Mouse (Mus musculus) CD4-positive helper T cell, adult 2 months (primary cell): ENCODE results near the gene Epha5.

ENCODE experiments used
- DNase-seq: peaks from one replicate; pipeline ENCODE4 v3.0.0-alpha.2; 2012; ENCODE audit warnings: low read depth, missing footprints, low spot score

Gene Epha5

DNA sequence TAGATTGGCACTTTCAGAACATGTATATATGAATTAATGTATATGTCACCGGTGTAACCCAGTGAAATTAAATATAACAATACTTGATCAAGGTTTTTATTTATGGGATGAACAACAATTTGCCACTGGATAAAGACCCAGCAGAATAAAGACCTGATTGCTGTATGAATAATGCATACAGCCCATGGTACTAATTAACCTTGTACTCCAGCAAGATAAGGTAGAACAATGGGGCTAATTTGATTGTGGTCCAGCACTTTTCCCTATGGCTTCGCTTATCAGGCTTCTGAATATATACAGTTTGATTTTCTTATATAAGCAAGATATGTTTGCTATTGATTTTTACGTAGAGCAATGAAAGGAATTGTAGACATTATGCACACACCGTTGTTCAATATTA is 103.6 kb downstream of the Epha5 start:
- no peak for DNase-seq

DNA sequence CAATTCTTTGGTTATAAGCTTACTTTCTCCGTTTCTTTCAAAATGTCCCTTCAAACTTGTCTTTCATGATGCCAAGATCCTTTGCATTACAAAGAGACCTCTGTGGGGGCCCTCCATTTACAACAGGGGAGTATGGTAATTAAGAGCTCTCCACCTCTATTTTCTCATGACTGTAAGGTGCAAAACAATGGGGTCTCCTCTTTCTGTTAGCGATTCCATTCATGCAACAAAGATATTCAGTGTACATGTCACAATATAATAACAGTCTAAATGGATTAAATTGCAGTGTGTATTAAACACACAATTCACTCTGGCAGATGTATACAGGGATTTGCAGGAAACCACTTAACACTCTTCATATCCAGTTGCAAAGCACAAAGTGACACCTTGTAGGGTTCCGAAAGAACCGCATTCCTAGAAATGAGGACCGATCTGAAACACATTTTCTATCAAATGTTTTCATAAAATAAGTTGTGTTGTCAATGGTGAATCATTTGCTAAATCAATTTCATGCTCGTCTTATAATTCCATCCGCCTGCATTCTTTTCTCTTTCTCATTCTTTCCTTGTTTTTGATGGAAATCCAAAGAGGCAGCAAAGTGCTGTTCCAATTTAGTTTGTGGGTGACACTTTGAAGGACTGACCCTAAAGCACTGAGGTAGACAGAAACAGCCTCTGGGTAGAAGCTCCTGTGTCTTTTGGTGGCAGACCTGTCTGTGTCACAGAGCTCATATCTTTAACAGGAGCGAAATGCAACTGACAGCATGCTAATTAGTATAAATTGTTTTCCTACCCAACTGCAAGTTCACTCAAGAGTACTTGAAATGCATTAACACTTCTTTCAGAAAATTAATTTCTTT is 118.1 kb downstream of the Epha5 start:
- DNase-seq = no peak

DNA sequence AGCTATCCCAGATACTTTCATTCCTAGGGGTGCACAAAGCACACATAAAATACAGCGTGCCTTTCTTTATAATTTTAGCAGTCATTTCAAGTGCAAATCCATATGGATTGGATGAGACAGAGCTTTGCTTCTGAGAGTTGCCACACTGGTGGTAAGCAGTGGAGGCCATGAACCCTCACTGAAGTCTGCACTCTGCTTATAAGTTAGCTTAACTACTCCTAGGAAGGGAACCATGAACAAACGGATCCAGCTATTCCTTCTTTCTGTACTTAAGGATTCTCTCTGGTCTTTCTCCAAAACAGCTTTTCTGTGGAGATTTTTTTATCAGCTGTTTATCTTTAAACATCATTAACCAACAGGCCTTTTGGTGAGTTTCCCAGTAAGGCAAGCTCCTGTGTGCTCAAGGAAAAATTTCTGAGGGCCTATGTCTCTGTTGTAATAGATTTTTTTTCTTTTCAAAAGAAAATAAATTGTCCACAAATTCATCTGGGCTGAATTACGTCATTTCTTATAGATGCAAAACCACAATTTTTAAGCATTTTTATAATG is 127.7 kb downstream of the Epha5 start:
- no peak for DNase-seq

DNA sequence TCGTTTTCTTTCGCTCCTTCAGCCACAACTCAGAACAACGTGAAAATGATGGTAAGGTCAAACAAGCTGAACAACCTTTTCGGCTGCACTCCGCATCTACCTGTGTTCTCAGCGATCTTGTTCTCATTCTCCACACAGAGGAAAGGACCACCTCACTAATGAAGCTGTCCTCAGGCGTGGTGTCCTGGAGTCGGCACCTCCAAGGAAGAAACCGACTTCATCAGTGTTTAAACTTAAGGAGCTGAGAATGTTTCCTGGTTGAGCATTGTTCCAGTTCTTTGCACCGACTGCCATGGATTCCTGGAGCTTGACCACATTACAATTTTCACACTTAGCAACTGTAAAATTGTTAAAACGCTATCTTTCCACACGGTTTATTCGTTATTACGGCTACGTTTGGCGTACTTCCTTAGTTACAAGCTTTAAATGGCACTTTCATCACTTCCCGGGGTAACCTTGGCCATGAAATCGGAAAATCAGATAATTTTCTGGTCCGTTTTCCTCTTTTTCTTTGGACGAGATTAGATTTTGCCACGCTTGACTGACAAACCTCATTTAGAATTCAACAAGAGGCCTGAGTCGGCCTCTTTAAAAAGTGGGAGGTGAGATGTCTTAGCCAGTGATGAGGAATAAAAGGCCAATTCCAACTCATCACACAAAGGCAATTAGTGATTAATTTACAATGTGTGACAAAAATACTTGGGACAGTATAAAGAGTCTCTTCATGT is 135.7 kb downstream of the Epha5 start:
- no peak for DNase-seq

DNA sequence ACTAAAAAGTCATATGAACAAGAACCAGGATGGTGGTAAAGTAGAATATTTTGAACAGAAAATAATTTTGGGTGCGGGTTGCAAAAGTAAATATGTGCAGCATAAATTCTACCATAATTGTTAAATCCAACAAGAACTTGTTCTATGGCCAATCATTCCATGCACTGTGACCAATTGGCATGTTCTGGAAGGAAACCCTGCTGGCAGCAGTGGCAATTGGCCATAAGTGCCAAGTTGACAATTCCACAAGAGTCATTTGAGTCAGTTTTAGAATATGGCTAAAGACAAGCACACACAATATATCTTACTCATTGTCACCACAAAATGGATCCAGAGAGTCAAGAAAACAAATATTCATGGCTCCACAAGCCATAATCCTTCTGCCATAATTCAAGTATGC is 140.2 kb downstream of the Epha5 start:
- DNase-seq = no peak

DNA sequence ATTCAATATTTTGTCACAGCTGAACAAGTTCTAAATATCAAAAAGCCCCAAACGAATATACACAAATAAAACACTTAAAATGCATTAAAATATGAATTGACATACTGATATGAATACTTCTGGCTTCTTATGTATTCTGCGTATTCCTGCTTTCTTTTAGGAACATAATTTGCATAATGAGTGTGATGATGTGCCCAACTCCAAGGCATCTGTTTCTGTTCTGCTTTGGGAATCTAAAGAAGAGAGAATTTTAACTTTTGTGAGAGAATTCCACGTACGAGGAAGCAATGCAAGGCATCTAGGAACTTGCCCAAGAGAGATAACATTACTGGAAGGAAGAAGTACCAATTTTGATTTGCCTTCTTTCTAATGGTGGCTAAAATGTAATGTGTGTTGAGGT is 151.8 kb downstream of the Epha5 start:
- DNase-seq = no peak

DNA sequence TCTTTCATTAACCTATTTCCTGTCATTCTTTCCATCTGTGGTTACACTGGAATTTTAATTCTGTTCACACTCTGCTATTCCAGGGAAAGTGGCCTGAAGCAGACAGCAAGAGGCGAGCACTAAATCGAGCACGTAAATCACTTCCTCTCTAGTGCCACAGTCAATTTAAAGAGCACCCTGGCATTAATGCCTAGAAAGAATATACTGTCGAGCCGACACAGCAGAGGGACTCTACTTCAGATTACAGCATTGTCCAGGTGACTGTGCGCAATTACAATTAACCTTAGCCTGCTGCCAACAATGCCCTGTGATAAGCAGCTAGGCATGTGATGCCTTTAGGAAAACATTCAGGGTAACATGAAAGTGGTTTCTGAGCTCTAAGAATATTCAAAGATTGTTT is 153.2 kb downstream of the Epha5 start:
- DNase-seq = no peak

DNA sequence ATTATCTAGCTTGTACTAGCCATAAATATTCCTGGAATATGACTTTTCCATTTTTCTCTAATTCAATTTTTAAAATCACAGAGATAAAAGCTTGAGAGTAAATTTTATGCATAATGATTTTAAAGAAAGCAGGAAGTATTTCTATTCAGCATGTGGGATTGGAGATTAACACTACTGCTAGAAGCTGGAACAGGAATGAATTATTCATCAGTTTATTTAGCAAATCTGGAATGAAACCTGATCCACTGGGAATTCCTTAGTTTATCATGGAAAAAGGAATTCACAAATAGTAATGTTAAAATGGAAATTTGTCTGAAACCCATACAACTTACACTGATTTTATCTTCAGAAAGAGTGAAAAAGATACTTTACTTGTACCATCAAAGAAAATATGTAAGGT is 187.2 kb downstream of the Epha5 start:
- DNase-seq = no peak

DNA sequence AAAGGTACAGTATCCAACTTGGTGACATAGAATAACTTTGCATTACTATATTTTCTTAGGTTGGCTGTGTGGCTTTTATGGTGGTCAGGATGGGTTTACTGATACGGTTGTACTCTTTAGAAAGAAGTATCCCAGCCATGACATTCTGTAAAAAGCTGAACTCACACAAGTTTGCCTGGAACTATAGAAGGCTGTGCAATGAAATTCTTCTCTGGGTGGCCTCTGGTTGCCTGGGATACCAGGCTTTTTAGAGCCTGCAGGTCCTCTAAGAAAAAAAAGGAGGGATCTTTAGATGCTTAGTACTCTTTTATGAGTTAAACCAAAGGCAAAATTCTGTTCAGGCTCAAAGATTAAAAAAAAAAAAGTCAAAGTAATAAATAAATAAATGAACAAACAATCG is 208.6 kb downstream of the Epha5 start:
- no peak for DNase-seq

DNA sequence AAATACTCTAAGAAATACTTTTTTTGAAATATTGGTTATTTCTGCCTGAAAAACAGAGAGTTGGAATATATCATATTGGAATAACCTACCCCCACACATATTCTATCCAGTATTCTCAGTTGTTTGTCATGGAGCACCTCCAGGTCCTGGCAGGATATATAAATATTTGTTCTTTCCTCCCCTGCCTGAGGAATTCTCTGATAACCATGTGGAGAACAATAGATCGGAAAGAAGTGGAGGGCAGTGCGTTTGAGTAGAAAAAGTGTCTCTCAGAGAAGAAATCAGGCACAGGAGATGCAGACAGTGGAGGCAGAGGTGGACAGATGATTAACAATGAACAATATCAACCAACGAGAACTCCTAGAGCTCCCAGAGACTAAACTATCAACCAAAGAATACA is 223.8 kb downstream of the Epha5 start:
- DNase-seq = no peak

DNA sequence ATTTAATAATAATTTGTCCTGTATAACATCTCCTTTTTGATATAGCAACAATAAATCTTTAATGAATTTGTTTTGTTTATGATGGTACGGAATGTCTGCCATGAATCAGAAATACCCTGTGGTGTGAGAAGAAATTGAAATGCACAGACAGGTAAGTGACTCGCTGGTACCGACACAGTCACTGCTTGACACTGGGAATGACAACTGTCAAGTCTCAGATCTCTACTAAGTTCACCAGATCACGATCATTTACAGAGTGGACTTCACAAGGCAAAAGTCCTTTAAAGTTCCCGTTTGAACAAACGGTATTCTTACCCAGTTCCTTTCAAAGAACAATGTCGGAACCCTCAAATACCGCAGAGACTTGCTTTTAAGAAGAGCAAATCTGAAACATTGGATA is 233.0 kb downstream of the Epha5 start:
- no peak for DNase-seq

DNA sequence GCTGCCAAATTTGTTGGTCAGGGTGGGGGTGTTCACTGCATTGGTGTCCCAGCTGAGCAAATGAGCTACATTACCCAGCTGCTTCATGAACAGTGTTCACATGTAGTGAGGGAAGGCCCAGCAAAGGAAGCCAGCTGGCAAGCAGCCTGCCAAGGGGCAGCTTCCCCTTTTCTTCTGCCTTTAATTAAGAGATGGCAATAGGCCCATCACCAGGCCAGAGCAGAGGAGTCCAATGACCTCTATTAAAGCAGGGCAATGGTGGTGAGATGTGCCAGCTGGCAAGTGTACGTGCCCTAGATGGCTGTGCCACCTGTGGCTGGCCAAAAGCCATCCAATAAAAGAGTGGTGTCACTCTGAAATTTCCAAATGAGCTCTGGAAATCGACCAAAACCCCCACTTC is 264.1 kb downstream of the Epha5 start:
- DNase-seq = no peak

DNA sequence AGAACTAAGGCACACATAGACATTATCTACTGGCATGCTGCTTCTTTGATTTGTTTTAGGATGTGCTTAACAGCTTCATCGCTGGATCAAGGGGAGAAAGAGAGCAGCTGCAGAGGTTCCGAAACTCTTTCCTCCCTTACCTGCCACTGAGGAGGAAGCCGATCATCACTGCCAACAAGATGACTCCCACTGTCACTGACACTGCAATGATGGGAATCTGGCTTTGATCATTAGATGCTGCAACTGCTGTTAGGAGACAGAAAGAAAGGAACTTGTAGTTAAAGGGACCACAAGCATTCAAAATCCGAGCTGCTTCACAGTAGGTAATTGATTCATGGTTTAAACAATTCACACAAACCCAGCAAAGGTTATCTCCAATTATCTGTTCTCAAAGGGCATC is 275.0 kb downstream of the Epha5 start:
- no peak for DNase-seq

DNA sequence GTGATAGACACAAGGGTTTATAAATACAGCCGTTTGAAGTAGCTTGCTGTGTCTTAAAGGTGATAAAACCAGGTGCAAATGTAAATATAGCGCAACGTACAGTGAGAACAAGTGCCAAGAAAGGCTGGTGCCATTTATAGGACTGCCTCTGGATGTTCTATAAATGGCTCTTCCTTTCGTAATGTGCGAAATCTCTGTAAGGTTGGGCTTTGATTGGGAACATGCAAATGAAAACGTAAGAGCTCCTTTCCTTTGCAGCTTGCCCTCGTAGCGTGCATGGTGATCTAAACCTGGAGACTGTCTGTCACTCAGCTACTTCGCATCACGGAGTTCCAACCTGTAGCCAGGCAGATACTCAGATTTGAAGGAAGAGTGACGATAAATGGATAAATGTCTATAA is 321.2 kb downstream of the Epha5 start:
- no peak for DNase-seq

DNA sequence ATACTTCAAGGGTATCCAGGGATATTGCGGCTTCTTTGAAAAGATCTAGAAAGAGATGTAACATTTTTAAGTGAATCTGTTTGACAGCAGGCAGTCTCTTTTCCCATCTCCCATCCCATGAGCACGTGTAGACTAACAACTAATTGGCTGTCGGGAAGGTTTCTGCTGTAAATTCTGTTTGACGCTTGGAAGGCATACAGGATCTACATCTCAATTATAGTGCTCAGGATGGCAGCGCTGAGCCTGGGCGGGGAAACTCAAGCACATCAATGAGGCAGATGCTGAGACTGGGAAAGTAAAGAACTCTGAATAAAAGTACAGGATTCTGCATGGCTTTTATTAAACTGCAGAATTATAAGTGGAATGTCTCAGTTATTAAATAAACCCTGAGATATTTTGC is 335.9 kb downstream of the Epha5 start:
- DNase-seq = no peak

DNA sequence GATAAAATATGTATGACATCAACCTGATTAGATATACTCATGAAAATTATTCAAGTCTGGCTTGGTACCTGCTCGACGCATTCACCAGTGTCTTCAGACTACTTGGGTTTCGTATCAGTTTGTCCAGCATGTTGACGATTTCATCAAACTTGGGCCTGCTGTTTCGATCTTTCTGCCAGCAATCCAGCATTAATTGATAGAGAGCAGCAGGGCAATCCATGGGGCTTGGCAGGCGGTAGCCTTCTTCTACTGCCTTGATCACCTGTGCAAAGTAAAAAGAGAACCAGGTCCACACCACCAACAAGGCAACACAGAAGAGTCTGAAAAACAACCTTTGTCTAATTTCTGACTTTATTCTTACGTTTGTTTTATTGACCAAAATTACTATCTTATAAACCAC is 346.2 kb downstream of the Epha5 start:
- DNase-seq = no peak

DNA sequence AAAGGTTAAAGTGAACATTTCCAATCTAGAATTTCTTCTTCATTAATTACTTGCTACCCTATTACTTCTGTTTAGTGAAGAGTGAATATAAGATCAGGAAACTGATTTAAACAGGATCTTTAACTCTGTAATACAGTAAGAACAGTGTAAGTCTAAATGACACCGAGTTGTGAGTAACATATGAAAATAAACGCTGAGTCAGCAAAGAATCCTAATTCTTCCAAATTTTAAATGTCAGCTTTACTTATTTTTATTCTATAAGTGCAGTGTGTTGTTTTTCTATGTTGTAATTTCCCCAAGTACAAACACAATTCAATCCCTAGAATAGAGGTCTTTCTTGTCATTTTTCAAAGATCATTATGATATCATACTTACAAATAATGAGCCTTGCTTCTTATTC is 363.3 kb downstream of the Epha5 start:
- DNase-seq = no peak

DNA sequence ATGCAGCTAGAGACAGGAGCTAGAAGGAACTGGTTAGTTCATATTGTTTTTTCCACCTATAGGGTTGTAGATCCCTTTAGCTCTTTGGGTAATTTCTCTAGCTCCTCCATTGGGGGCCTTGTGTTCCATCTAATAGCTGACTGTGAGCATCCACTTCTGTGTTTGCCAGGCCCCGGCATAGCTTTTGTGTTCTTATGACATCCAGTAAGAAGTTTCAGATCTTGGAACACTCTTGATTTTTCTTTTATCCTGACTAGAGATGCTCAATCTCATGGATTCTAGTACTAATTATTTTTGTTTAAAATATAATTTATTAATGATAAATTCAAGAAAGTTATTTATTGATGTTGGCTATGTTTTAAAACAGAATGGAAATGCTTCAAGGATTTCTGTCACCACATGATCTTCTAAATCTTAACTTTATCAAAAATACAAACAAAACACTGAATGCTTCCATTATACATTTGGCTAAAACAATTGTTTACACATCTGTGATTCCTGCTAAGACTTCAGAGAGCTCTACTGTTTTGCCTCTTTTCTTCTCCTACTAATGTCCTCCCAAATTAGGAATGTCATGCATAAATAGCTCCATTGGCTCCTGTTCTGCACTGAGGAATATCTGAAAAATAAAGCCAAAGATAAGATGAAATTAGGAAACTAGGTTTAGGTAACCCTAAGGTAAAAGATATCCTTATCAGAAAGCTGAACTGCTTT is 379.8 kb downstream of the Epha5 start:
- DNase-seq = no peak
